Mouse (Mus musculus): Measurements from ENCODE around the gene Sema6b.
"Not testable (repeated sequence)": the region's sequence is repeated elsewhere in the genome, so short reads cannot be mapped to it uniquely, and the experiment has no call there.

The Sema6b gene

GRCm38 (mm10) chr17:56119431-56119830, 20.7 kb downstream of the Sema6b start:
- no peak for DNase-seq (ENCODE audit: low read depth, low spot score)

- no peak for DNase-seq (ENCODE audit: low read depth, low spot score)
These were observed 22.9 kb downstream of the Sema6b start, which contains the start of gene Plin5 for GRCm38 (mm10) chr17:56117251-56117710. Gene Plin5 (minus strand): TSS chr17:56117596.

GRCm38 (mm10) chr17:56116193-56116592, 23.9 kb downstream of the Sema6b start:
- DNase-seq (ENCODE audit: low read depth, low spot score) = no peak

GRCm38 (mm10) chr17:56112743-56113142, 27.4 kb downstream of the Sema6b start:
- DNase-seq (ENCODE audit: low read depth, low spot score) = no peak

GRCm38 (mm10) chr17:56111864-56112263, 28.3 kb downstream of the Sema6b start:
- DNase-seq (ENCODE audit: low read depth, low spot score) = peak; percentile 60

- no peak for DNase-seq (ENCODE audit: low read depth, low spot score)
These were observed 29.1 kb downstream of the Sema6b start for GRCm38 (mm10) chr17:56111021-56111420.

- DNase-seq (ENCODE audit: low read depth, low spot score) = no peak
These were observed 29.6 kb downstream of the Sema6b start for GRCm38 (mm10) chr17:56110571-56110970.

- DNase-seq (ENCODE audit: low read depth, low spot score) = no peak
These were observed 30.7 kb downstream of the Sema6b start, which contains the start of gene Plin4 for GRCm38 (mm10) chr17:56109219-56110051. Gene Plin4 (minus strand): TSS chr17:56109803.

- DNase-seq (ENCODE audit: low read depth, low spot score) = no peak
These were observed 31.7 kb downstream of the Sema6b start for GRCm38 (mm10) chr17:56108334-56109044.

- DNase-seq (ENCODE audit: low read depth, low spot score) = no peak
These were observed 32.4 kb downstream of the Sema6b start for GRCm38 (mm10) chr17:56107736-56108135.

GRCm38 (mm10) chr17:56106981-56107380, 33.2 kb downstream of the Sema6b start:
- no peak for DNase-seq (ENCODE audit: low read depth, low spot score)

GRCm38 (mm10) chr17:56106436-56106835, 33.7 kb downstream of the Sema6b start:
- not testable (repeated sequence) for DNase-seq (ENCODE audit: low read depth, low spot score)

GRCm38 (mm10) chr17:56104821-56105220, 35.3 kb downstream of the Sema6b start:
- not testable (repeated sequence) for DNase-seq (ENCODE audit: low read depth, low spot score)

- no peak for DNase-seq (ENCODE audit: low read depth, low spot score)
These were observed 36.5 kb downstream of the Sema6b start for GRCm38 (mm10) chr17:56103465-56104285.

GRCm38 (mm10) chr17:56102927-56103326, 37.2 kb downstream of the Sema6b start:
- no peak for DNase-seq (ENCODE audit: low read depth, low spot score)

GRCm38 (mm10) chr17:56102158-56102557, 38.0 kb downstream of the Sema6b start:
- DNase-seq (ENCODE audit: low read depth, low spot score) = no peak

GRCm38 (mm10) chr17:56100811-56101210, 39.3 kb downstream of the Sema6b start:
- DNase-seq (ENCODE audit: low read depth, low spot score) = no peak

GRCm38 (mm10) chr17:56098711-56099572, 41.2 kb downstream of the Sema6b start:
- no peak for DNase-seq (ENCODE audit: low read depth, low spot score)

GRCm38 (mm10) chr17:56098180-56098579, 42.0 kb downstream of the Sema6b start:
- DNase-seq (ENCODE audit: low read depth, low spot score) = no peak

GRCm38 (mm10) chr17:56096883-56097282, 43.3 kb downstream of the Sema6b start:
- no peak for DNase-seq (ENCODE audit: low read depth, low spot score)

GRCm38 (mm10) chr17:56092794-56093193, 47.3 kb downstream of the Sema6b start:
- DNase-seq (ENCODE audit: low read depth, low spot score) = no peak

Measured in CD4-positive helper T cell, adult 2 months (primary cell).